Mouse (Mus musculus): ENCODE measurements at regions not wholly inside any gene's neighbourhood (a gene's known extent, or its start where the extent isn't known, plus 50 kb on each side); places are given as distances from the start of the nearest gene placed in this dataset.

DNA sequence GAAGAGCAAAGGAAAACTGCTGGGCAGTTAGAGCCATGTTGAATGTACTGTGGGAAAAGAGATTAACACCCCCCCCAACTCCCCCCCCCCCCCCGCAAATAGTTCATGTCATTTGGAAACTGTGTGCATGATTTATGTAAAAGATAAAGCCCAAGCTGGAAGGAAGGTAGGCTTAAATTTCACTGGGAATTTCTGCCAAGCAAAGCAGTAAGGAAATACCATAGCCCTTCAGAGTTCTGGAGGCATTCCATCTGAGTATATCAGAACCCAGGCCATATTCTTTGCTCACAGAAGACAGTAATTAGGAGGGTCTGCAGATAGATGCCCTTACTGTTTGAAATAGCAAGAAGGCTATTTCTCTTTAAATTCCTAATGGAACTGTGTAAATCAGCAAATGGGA is 221.3 kb upstream of the Adamts5 start:
- Histone ChIP-seq H3K27me3 (ENCODE audit: insufficient read depth, low read length) (no peaks in the 10 kb centered on the region), H3K9me3 (ENCODE audit: low read length) (no peaks in the 10 kb centered on the region), H3K4me3 (ENCODE audit: low read depth, low read length) (no peak overlapping the region), H3K4me1 (ENCODE audit: insufficient read depth) (no peaks in the 10 kb centered on the region), H3K27ac (ENCODE audit: low read depth, low read length) (no peak overlapping the region), H3K9ac (no peak overlapping the region), H3K36me3 (ENCODE audit: insufficient read depth) (no peaks in the 10 kb centered on the region), H3K4me2 (ENCODE audit: low read depth) (no peak overlapping the region)
- TF ChIP-seq CTCF (IDR thresholded peaks at IDR 0.05; ENCODE audit: low read depth), result no peak
- no peak for ATAC-seq
- WGBS, result 53% methylated on average over 1 of the region's 1 CpGs
- DNase-seq, result no peak

DNA sequence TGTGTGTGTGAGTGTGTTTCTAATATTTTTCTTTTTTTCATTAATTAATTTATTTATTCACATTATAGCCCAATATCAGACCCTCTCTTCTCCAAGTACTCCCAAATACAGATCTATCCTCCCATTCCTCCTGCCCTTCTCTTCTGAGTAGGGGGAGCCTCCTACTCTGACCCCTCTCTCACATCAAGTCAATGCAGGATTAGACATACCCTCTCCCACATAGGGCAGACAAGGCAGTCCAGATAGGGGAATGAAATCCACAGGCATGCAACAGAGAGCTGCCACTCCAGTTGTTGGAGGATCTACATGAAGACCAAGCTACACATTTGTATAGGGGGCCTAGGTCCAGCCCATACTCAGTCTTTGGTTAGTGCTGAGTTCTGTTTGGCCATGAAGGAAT is 216.3 kb upstream of the Adamts5 start:
- H3K4me2 ChIP-seq (ENCODE audit: low read depth), result no peak overlapping the region
- ATAC-seq, result no peak
- H3K27ac ChIP-seq (ENCODE audit: low read depth, low read length), result no peak overlapping the region
- H3K4me3 ChIP-seq (ENCODE audit: low read depth, low read length), result no peak overlapping the region
- no peak for TF ChIP-seq CTCF (IDR thresholded peaks at IDR 0.05; ENCODE audit: low read depth)
- H3K4me1 ChIP-seq (ENCODE audit: insufficient read depth), result no peaks in the 10 kb centered on the region
- H3K36me3 ChIP-seq (ENCODE audit: insufficient read depth), result no peaks in the 10 kb centered on the region
- DNase-seq, result no peak
- H3K9ac ChIP-seq, result no peak overlapping the region
- no peaks in the 10 kb centered on the region for H3K27me3 ChIP-seq (ENCODE audit: insufficient read depth, low read length)
- H3K9me3 ChIP-seq (ENCODE audit: low read length), result no peaks in the 10 kb centered on the region

- Histone ChIP-seq H3K9ac (no peak overlapping the region), H3K36me3 (ENCODE audit: insufficient read depth) (no peaks in the 10 kb centered on the region), H3K4me3 (ENCODE audit: low read depth, low read length) (no peak overlapping the region), H3K27ac (ENCODE audit: low read depth, low read length) (no peak overlapping the region), H3K4me1 (ENCODE audit: insufficient read depth) (no peaks in the 10 kb centered on the region), H3K27me3 (ENCODE audit: insufficient read depth, low read length) (no peaks in the 10 kb centered on the region), H3K4me2 (ENCODE audit: low read depth) (no peak overlapping the region), H3K9me3 (ENCODE audit: low read length) (no peaks in the 10 kb centered on the region)
- WGBS, result 70% methylated on average over 2 of the region's 2 CpGs
- DNase-seq (no peak), ATAC-seq (no peak)
- TF ChIP-seq CTCF (IDR thresholded peaks at IDR 0.05; ENCODE audit: low read depth), result no peak
Measured at GRCm38 (mm10) chr16:86115587-86116376, 214.2 kb upstream of the Adamts5 start.

DNA sequence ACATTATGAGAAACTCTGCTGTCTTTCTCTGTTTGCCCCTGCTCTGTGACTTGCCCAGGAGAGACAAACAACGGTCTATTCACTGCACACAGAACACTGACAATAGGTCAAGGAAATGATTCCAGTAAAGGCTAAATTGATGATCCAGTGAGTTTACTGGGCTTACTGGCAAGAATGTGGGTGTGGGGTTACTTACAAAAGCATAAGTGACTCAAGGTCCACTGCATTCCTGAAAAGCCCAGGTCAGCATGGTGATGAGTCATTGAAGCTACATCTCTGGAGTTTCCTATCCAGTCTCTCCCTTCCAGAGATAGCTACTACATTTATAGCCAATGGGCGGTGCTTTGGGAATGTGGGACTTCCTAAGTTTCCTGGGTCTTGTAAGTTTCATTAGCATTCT is 192.8 kb upstream of the Adamts5 start:
- no peaks in the 10 kb centered on the region for H3K4me1 ChIP-seq (ENCODE audit: insufficient read depth)
- WGBS, result 87% methylated on average over 2 of the region's 2 CpGs
- H3K9ac ChIP-seq, result no peak overlapping the region
- no peaks in the 10 kb centered on the region for H3K27me3 ChIP-seq (ENCODE audit: insufficient read depth, low read length)
- no peak overlapping the region for H3K4me2 ChIP-seq (ENCODE audit: low read depth)
- no peaks in the 10 kb centered on the region for H3K36me3 ChIP-seq (ENCODE audit: insufficient read depth)
- ATAC-seq (no peak), DNase-seq (no peak)
- no peak overlapping the region for H3K4me3 ChIP-seq (ENCODE audit: low read depth, low read length)
- H3K27ac ChIP-seq (ENCODE audit: low read depth, low read length), result no peak overlapping the region
- H3K9me3 ChIP-seq (ENCODE audit: low read length), result no peaks in the 10 kb centered on the region
- no peak for TF ChIP-seq CTCF (IDR thresholded peaks at IDR 0.05; ENCODE audit: low read depth)

- ATAC-seq, result no peak
- TF ChIP-seq CTCF (IDR thresholded peaks at IDR 0.05; ENCODE audit: low read depth), result no peak
- H3K9ac ChIP-seq, result no peak overlapping the region
Measured at GRCm38 (mm10) chr16:86090175-86090574, 188.5 kb upstream of the Adamts5 start.

DNA sequence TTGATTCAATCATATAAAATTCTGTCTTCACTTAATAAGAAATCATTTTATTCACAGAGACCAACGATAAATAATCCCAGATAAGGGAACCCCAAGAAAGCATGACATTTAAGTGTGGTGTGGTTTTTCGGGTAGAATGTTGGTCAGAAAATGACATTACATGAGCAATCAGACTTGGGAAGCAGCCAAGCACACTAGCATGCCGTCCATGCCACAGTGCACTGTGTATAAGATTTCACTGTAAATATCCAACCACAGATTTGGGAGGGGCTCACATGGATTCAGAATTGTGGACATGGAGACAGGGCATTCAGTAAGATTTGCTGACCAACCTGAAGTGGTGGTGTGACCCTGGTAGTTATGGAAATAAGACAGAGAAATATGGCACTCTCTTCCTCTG is 185.8 kb upstream of the Adamts5 start:
- Histone ChIP-seq H3K9ac (no peak overlapping the region), H3K36me3 (ENCODE audit: insufficient read depth) (no peaks in the 10 kb centered on the region), H3K4me3 (ENCODE audit: low read depth, low read length) (no peak overlapping the region), H3K9me3 (ENCODE audit: low read length) (no peaks in the 10 kb centered on the region), H3K27me3 (ENCODE audit: insufficient read depth, low read length) (no peaks in the 10 kb centered on the region), H3K4me2 (ENCODE audit: low read depth) (no peak overlapping the region), H3K27ac (ENCODE audit: low read depth, low read length) (no peak overlapping the region), H3K4me1 (ENCODE audit: insufficient read depth) (no peaks in the 10 kb centered on the region)
- TF ChIP-seq CTCF (IDR thresholded peaks at IDR 0.05; ENCODE audit: low read depth), result no peak
- 82% methylated on average over 3 of the region's 3 CpGs for WGBS
- no peak for DNase-seq
- no peak for ATAC-seq

More at GRCm38 (mm10) chr16:86090175-86090574, 188.5 kb upstream of the Adamts5 start:
- Histone ChIP-seq H3K27ac (ENCODE audit: low read depth, low read length) (no peak overlapping the region), H3K4me2 (ENCODE audit: low read depth) (no peak overlapping the region), H3K4me3 (ENCODE audit: low read depth, low read length) (no peak overlapping the region), H3K4me1 (ENCODE audit: insufficient read depth) (no peaks in the 10 kb centered on the region), H3K27me3 (ENCODE audit: insufficient read depth, low read length) (no peaks in the 10 kb centered on the region), H3K36me3 (ENCODE audit: insufficient read depth) (no peaks in the 10 kb centered on the region), H3K9me3 (ENCODE audit: low read length) (no peaks in the 10 kb centered on the region)
- no peak for DNase-seq
- WGBS, result 91% methylated on average over 6 of the region's 6 CpGs

DNA sequence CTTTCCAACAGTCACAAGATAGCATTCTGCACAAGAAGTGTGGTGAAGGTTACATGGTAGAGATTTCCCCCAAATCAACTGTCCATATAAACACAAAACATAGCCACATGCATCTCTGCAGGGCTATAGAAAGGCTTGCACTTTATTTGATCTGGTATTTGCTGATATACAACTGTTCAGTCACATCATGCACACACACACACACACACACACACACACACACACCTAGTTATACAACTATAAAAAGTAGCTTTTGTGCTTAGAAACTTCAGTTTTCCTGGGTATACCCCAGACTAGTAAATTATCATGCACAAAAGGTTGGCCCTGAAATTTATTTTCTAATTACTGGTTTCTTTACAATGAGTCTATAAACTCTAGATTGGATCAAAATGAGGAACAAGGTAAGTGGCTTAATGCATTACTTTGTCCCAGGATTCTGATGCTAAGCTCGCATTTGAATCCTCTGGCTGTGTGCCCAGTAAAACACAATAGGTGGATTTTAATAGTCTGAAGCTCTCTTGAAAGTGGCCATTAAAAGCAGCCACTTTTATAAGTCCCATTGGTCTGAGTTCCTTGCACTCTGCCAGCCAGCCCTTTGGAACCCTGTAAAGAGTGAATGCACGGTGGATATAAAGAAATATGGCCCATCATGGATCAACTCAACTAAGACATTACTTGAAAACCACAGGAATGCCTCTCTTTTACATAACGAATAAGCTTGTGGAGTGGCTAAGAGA is 166.2 kb upstream of the Adamts5 start:
- ATAC-seq, result no peak
- H3K9ac ChIP-seq, result no peak overlapping the region
- no peak for TF ChIP-seq CTCF (IDR thresholded peaks at IDR 0.05; ENCODE audit: low read depth)
- H3K27me3 ChIP-seq (ENCODE audit: insufficient read depth, low read length), result no peaks in the 10 kb centered on the region
- DNase-seq, result peak; percentile 8
- 5% methylated on average over 3 of the region's 3 CpGs for WGBS
- H3K4me2 ChIP-seq (ENCODE audit: low read depth), result no peak overlapping the region
- H3K4me3 ChIP-seq (ENCODE audit: low read depth, low read length), result no peak overlapping the region
- H3K27ac ChIP-seq (ENCODE audit: low read depth, low read length), result no peak overlapping the region
- H3K36me3 ChIP-seq (ENCODE audit: insufficient read depth), result no peaks in the 10 kb centered on the region
- H3K4me1 ChIP-seq (ENCODE audit: insufficient read depth), result no peaks in the 10 kb centered on the region
- H3K9me3 ChIP-seq (ENCODE audit: low read length), result no peaks in the 10 kb centered on the region
